Mouse (Mus musculus): ENCODE results near the gene Zfp704. TPM values are rescaled to one million over a fixed set of nuclear protein-coding genes. Genes with fewer than 3 reads are reported as not detected.

The Zfp704 gene
- total and polyA plus RNA-seq, 2 experiments from 2014 or later = 11.3 to 68.8 TPM

GRCm38 (mm10) chr3:9549815-9550214 is 60.1 kb downstream of the Zfp704 start:
- H3K4me3 ChIP-seq (ENCODE audit: low read depth, low read length) = no peak overlapping the region
- H3K4me2 ChIP-seq (ENCODE audit: low read depth, low read length, poor library complexity, severe bottlenecking) = no peak overlapping the region
- no peaks in the 10 kb centered on the region; the same call in 1 of the 2 replicates for H3K4me1 ChIP-seq (ENCODE audit: insufficient read depth, low read length)
- no peak overlapping the region for H3K27ac ChIP-seq (ENCODE audit: low read depth, low read length)
- no peak for DNase-seq (ENCODE audit: low spot score)
- H3K9ac ChIP-seq (replicated peaks; ENCODE audit: low read length, poor library complexity, severe bottlenecking) = no peak overlapping the region
- H3K36me3 ChIP-seq (ENCODE audit: insufficient read depth, low read length) = no peaks in the 10 kb centered on the region
- no peaks in the 10 kb centered on the region for H3K9me3 ChIP-seq (ENCODE audit: low read length)
- TF ChIP-seq CTCF (IDR thresholded peaks at IDR 0.05) = no peak
- no peak for ATAC-seq (ENCODE audit: low FRiP score)
- H3K27me3 ChIP-seq (ENCODE audit: insufficient read depth, low read length) = no peaks in the 10 kb centered on the region
- WGBS = 85% methylated on average over 5 of the region's 5 CpGs

GRCm38 (mm10) chr3:9548188-9548587 is 61.7 kb downstream of the Zfp704 start:
- no peaks in the 10 kb centered on the region for H3K27me3 ChIP-seq (ENCODE audit: insufficient read depth, low read length)
- DNase-seq (ENCODE audit: low spot score) (no peak), ATAC-seq (ENCODE audit: low FRiP score) (no peak)
- no peak overlapping the region for H3K27ac ChIP-seq (ENCODE audit: low read depth, low read length)
- H3K36me3 ChIP-seq (ENCODE audit: insufficient read depth, low read length) = no peaks in the 10 kb centered on the region
- H3K9ac ChIP-seq (replicated peaks; ENCODE audit: low read length, poor library complexity, severe bottlenecking) = no peak overlapping the region
- no peaks in the 10 kb centered on the region; the same call in 1 of the 2 replicates for H3K4me1 ChIP-seq (ENCODE audit: insufficient read depth, low read length)
- H3K9me3 ChIP-seq (ENCODE audit: low read length) = no peaks in the 10 kb centered on the region
- 59% methylated on average over 10 of the region's 10 CpGs for WGBS
- H3K4me2 ChIP-seq (ENCODE audit: low read depth, low read length, poor library complexity, severe bottlenecking) = no peak overlapping the region
- TF ChIP-seq CTCF (IDR thresholded peaks at IDR 0.05) = no peak
- no peak overlapping the region for H3K4me3 ChIP-seq (ENCODE audit: low read depth, low read length)

GRCm38 (mm10) chr3:9546882-9547620 is 62.8 kb downstream of the Zfp704 start:
- Histone ChIP-seq H3K4me2 (ENCODE audit: low read depth, low read length, poor library complexity, severe bottlenecking) (no peak overlapping the region), H3K9ac (replicated peaks; ENCODE audit: low read length, poor library complexity, severe bottlenecking) (no peak overlapping the region), H3K9me3 (ENCODE audit: low read length) (no peaks in the 10 kb centered on the region), H3K27me3 (ENCODE audit: insufficient read depth, low read length) (no peaks in the 10 kb centered on the region), H3K4me3 (ENCODE audit: low read depth, low read length) (no peak overlapping the region), H3K27ac (ENCODE audit: low read depth, low read length) (no peak overlapping the region), H3K36me3 (ENCODE audit: insufficient read depth, low read length) (no peaks in the 10 kb centered on the region), H3K4me1 (ENCODE audit: insufficient read depth, low read length) (no peaks in the 10 kb centered on the region; the same call in 1 of the 2 replicates)
- ATAC-seq (ENCODE audit: low FRiP score) (no peak), DNase-seq (ENCODE audit: low spot score) (no peak)
- WGBS = 48% methylated on average over 15 of the region's 15 CpGs
- TF ChIP-seq CTCF (IDR thresholded peaks at IDR 0.05) = no peak

- Histone ChIP-seq H3K4me2 (ENCODE audit: low read depth, low read length, poor library complexity, severe bottlenecking) (no peak overlapping the region), H3K4me1 (ENCODE audit: insufficient read depth, low read length) (no peaks in the 10 kb centered on the region; the same call in 1 of the 2 replicates), H3K4me3 (ENCODE audit: low read depth, low read length) (no peak overlapping the region), H3K36me3 (ENCODE audit: insufficient read depth, low read length) (no peaks in the 10 kb centered on the region), H3K27me3 (ENCODE audit: insufficient read depth, low read length) (no peaks in the 10 kb centered on the region), H3K9me3 (ENCODE audit: low read length) (no peaks in the 10 kb centered on the region), H3K27ac (ENCODE audit: low read depth, low read length) (no peak overlapping the region), H3K9ac (replicated peaks; ENCODE audit: low read length, poor library complexity, severe bottlenecking) (no peak overlapping the region)
- no peak for TF ChIP-seq CTCF (IDR thresholded peaks at IDR 0.05)
- 93% methylated on average over 2 of the region's 2 CpGs for WGBS
- DNase-seq (ENCODE audit: low spot score) = no peak
- ATAC-seq (ENCODE audit: low FRiP score) = no peak
Observed at GRCm38 (mm10) chr3:9544421-9544820, 65.5 kb downstream of the Zfp704 start.

- no peak overlapping the region for H3K4me2 ChIP-seq (ENCODE audit: low read depth, low read length, poor library complexity, severe bottlenecking)
- WGBS = 90% methylated on average over 5 of the region's 5 CpGs
- ATAC-seq (ENCODE audit: low FRiP score) (no peak), DNase-seq (ENCODE audit: low spot score) (no peak)
- H3K4me3 ChIP-seq (ENCODE audit: low read depth, low read length) = no peak overlapping the region
- no peak overlapping the region for H3K9ac ChIP-seq (replicated peaks; ENCODE audit: low read length, poor library complexity, severe bottlenecking)
- no peak overlapping the region for H3K27ac ChIP-seq (ENCODE audit: low read depth, low read length)
- no peak for TF ChIP-seq CTCF (IDR thresholded peaks at IDR 0.05)
- H3K4me1 ChIP-seq (ENCODE audit: insufficient read depth, low read length) = no peaks in the 10 kb centered on the region; the same call in 1 of the 2 replicates
- no peaks in the 10 kb centered on the region for H3K27me3 ChIP-seq (ENCODE audit: insufficient read depth, low read length)
- no peaks in the 10 kb centered on the region for H3K9me3 ChIP-seq (ENCODE audit: low read length)
- H3K36me3 ChIP-seq (ENCODE audit: insufficient read depth, low read length) = no peaks in the 10 kb centered on the region
Observed at GRCm38 (mm10) chr3:9543916-9544315, 66.0 kb downstream of the Zfp704 start.

DNA sequence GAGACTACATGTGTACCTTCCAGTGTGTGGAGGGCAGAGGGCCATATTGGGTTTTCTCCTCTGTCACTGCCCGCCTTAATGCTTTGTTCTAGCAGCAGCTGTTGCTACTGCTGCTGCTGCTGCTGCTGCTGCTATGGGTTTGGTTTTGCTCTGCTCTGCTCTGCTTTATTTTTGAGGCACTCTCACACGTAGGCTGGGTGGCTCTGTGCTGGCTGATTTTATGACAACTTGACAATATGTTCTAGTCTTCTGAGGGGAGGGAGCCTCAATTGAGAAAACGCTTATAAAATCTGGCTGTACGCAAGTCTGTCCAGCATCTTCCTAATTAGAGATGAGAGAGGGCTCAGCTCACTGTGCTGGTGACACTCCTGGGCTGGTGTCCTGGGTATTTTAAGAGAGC is 66.4 kb downstream of the Zfp704 start:
- Histone ChIP-seq H3K4me1 (ENCODE audit: insufficient read depth, low read length) (no peaks in the 10 kb centered on the region; the same call in 1 of the 2 replicates), H3K36me3 (ENCODE audit: insufficient read depth, low read length) (no peaks in the 10 kb centered on the region), H3K27me3 (ENCODE audit: insufficient read depth, low read length) (no peaks in the 10 kb centered on the region), H3K4me3 (ENCODE audit: low read depth, low read length) (no peak overlapping the region), H3K9me3 (ENCODE audit: low read length) (no peaks in the 10 kb centered on the region), H3K27ac (ENCODE audit: low read depth, low read length) (no peak overlapping the region), H3K9ac (replicated peaks; ENCODE audit: low read length, poor library complexity, severe bottlenecking) (no peak overlapping the region), H3K4me2 (ENCODE audit: low read depth, low read length, poor library complexity, severe bottlenecking) (no peak overlapping the region)
- DNase-seq (ENCODE audit: low spot score) = no peak
- TF ChIP-seq CTCF (IDR thresholded peaks at IDR 0.05) = no peak
- 69% methylated on average over 4 of the region's 4 CpGs for WGBS
- no peak for ATAC-seq (ENCODE audit: low FRiP score)

All from midbrain, postnatal 0 days (tissue).